Mouse (Mus musculus): ENCODE measurements at regions not wholly inside any gene's neighbourhood (a gene's known extent, or its start where the extent isn't known, plus 50 kb on each side); places are given as distances from the start of the nearest gene placed in this dataset.

DNA sequence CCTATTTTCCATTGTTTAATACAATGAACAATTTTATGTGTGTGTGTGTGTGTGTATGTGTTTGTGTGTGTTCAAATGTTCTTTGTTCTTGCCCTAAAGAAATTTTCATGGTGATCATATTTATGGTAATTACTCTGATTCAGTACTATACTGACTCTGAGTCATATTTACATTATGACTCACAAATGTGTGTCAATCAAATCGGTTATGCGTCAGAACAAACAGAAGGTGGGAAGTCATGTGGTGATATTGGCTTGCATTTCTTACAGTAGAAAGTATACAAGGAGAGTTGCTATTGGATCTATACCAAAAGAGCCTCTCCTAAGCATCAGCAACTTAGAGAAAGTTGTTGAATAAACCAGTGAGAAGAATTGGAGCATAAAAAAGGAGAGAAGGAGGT lies 67.2 kb upstream of the C030005K15Rik start:
- no peak for TF ChIP-seq CTCF (IDR thresholded peaks at IDR 0.05; ENCODE audit: extremely low read depth, insufficient read depth, low read length)
- no peak for TF ChIP-seq POLR2A (IDR thresholded peaks at IDR 0.05; ENCODE audit: extremely low read depth, insufficient read depth, low read length)
